In genomic region chr15:6390657-6391056, GRCm38 (mm10) we compare ENCODE assay signal across 10 mouse cellular contexts. TPM values are rescaled to one million over a fixed set of nuclear protein-coding genes. Genes with fewer than 3 reads are reported as not detected.
DNase-seq lines count a peak whose midpoint lies in the region; ATAC-seq lines count a peak whose summit lies in the region.
"Had no signal": no experiment of that assay in that cellular context is flagged by ENCODE, and none has a peak within 500 bp of the region (broad histone marks: within the 10 kb centered on the region; RNA-seq: fewer than 3 reads in every experiment).

No protein-coding gene starts in this region.

- DNase-seq in heart, postnatal 36 days: peak; percentile 68 to 69
- DNase-seq in lung, postnatal 4 days: peak; percentile 43 to 58
- no peak for DNase-seq in frontal cortex, postnatal 14 days (ENCODE audit: low spot score in 2 of 2)
- no peak for DNase-seq in cerebellum, adult 11-12 months

- H3K4me3 ChIP-seq in megakaryocyte, embryonic 14.5 days (replicated peaks): peak overlapping the region; percentile 38
- no peak overlapping the region for H3K4me3 ChIP-seq in brown adipose tissue, adult 24 weeks (ENCODE audit: insufficient read depth, low read depth, low read length)
- H3K4me3 ChIP-seq in midbrain, embryonic 13.5 days (replicated peaks): no peak overlapping the region

- intact Hi-C loops in heart, postnatal 36 days (cut with DNase I): no loop called here

- H3K4me1 ChIP-seq in megakaryocyte, embryonic 14.5 days: peaks cover 17% of the 10 kb centered on the region
- H3K4me1 ChIP-seq in brown adipose tissue, adult 24 weeks (ENCODE audit: control insufficient read depth, insufficient read depth, insufficient read length, low read length): peaks cover 9% of the 10 kb centered on the region; the same call in 1 of the 2 replicates
- H3K4me1 ChIP-seq in midbrain, embryonic 13.5 days (replicated peaks): peaks cover 14% of the 10 kb centered on the region

- ATAC-seq in megakaryocyte, adult 5-6 weeks (ENCODE audit: poor library complexity, severe bottlenecking): no peak
- no peak for ATAC-seq in midbrain, embryonic 13.5 days
- ATAC-seq: Patski had no signal

- H3K9ac ChIP-seq in midbrain, embryonic 13.5 days (replicated peaks): no peak overlapping the region

- peaks cover 40% of the 10 kb centered on the region for H3K27me3 ChIP-seq in megakaryocyte, embryonic 14.5 days (replicated peaks)
- H3K27me3 ChIP-seq in midbrain, embryonic 13.5 days: 0 out of 2 replicates have a peak, but pooled peaks cover 7% of the 10 kb centered on the region
- H3K27me3 ChIP-seq: Patski had no signal

- H3K9me3 ChIP-seq in megakaryocyte, embryonic 14.5 days: no peaks in the 10 kb centered on the region
- H3K9me3 ChIP-seq in midbrain, embryonic 13.5 days: no peaks in the 10 kb centered on the region

- H3K4me2 ChIP-seq in midbrain, embryonic 13.5 days (replicated peaks): no peak overlapping the region

- WGBS in midbrain, embryonic 13.5 days: 42% methylated on average over 2 of the region's 2 CpGs

- no peaks in the 10 kb centered on the region for H3K36me3 ChIP-seq in megakaryocyte, embryonic 14.5 days (replicated peaks; ENCODE audit: low read length)
- H3K36me3 ChIP-seq in midbrain, embryonic 13.5 days: no peaks in the 10 kb centered on the region

- peak overlapping the region; percentile 49; the same call in 1 of the 2 replicates for H3K27ac ChIP-seq in brown adipose tissue, adult 24 weeks (replicated peaks; ENCODE audit: low read depth, low read length)
- no peak overlapping the region for H3K27ac ChIP-seq in midbrain, embryonic 13.5 days

RNA-seq across cellular contexts. Expression of gene C9, which starts 54.5 kb away (rescaled TPM):
- not detected in 2 replicates for polyA plus RNA-seq in megakaryocyte, embryonic 14.5 days (2012; ENCODE audit: insufficient read depth, low replicate concordance)
- not detected in 2 replicates for total RNA-seq in megakaryocyte, adult 5-6 weeks (2015)
- not detected in 2 replicates for total RNA-seq in megakaryocyte, adult 5-6 weeks (2017)
- polyA plus RNA-seq in brown adipose tissue, adult 24 weeks (2012; ENCODE audit: insufficient read depth, insufficient read length, missing spikeins): not detected in 2 replicates
- not detected for total RNA-seq in heart, postnatal 36 days (2021)
- not detected in 2 replicates for polyA plus RNA-seq in midbrain, embryonic 13.5 days (2015; fragmentation: Nextera tagmentation; extraction: Ambion mirVana)
- polyA plus RNA-seq: lung, embryonic 16.5 days; Patski had no signal

Comparison
In these comparisons a context has a peak if more than half of its experiments do, and no peak if none do; other contexts are left out.
1. DNase-seq: peak in heart, postnatal 36 days (2 of 2) and lung, postnatal 4 days (2 of 2); none in frontal cortex, postnatal 14 days (0 of 2) and cerebellum, adult 11-12 months (single experiment).